Mouse (Mus musculus) right cerebral cortex, postnatal 36 days (tissue): ENCODE results near the gene Anapc16.

Experiments used
- DNase-seq, 2 experiments: peaks; one replicate each; pipeline ENCODE4 v3.0.0; 2022; ENCODE audit warnings: low spot score in 2 of 2, mixed read lengths in 1 of 2

The Anapc16 gene

GRCm38 (mm10) chr10:59949783-59950605, 52.9 kb downstream of the Anapc16 start:
- DNase-seq, result no peak

- DNase-seq, result no peak
Measured at GRCm38 (mm10) chr10:59949255-59949648, 53.7 kb downstream of the Anapc16 start.

- no peak for DNase-seq
Measured at GRCm38 (mm10) chr10:59948363-59949254, 54.3 kb downstream of the Anapc16 start.

GRCm38 (mm10) chr10:59947296-59948073, 55.5 kb downstream of the Anapc16 start:
- no peak for DNase-seq

- no peak for DNase-seq
Measured at GRCm38 (mm10) chr10:59946362-59946761, 56.6 kb downstream of the Anapc16 start.

GRCm38 (mm10) chr10:59945416-59945815, 57.5 kb downstream of the Anapc16 start:
- no peak for DNase-seq

- DNase-seq, result peak; percentile 60 to 68
Measured at GRCm38 (mm10) chr10:59943421-59943989, 59.4 kb downstream of the Anapc16 start.

GRCm38 (mm10) chr10:59942847-59943420, 60.0 kb downstream of the Anapc16 start:
- peak; percentile 69 to 81 for DNase-seq

GRCm38 (mm10) chr10:59942281-59942846, 60.6 kb downstream of the Anapc16 start:
- DNase-seq, result peak in 1 of 2 experiments; percentile 41

GRCm38 (mm10) chr10:59939081-59939480, 63.9 kb downstream of the Anapc16 start:
- DNase-seq, result no peak

GRCm38 (mm10) chr10:59938662-59939061, 64.3 kb downstream of the Anapc16 start:
- DNase-seq, result no peak
